Mouse (Mus musculus): ENCODE measurements around the gene Cnbd2.

DNA sequence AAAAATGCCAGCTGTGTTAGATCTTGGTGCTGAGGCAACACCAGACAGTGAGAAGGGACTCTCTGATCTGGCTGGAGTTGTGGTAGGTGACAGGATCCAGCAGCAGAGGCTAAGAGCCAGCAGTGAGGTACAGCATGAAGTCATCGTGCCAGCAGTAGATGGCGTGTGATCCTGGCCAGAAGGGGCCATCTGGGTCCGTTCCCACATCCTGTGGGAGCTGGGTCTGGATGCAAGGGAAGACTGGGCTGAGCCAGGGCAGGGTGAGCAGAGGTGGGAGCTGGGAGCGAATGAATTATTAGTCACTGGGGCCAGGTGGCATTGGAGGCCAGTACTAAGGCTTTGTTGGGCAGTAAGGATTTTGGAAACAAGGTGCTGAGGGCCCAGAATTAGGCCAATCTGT is 30.9 kb upstream of the Cnbd2 start:
- TF ChIP-seq PAX5 (IDR thresholded peaks at IDR 0.05; ENCODE audit: low read length) (no peak), POLR2A (IDR thresholded peaks at IDR 0.05; ENCODE audit: low read depth, low read length) (no peak), ZNF384 (IDR thresholded peaks at IDR 0.05; ENCODE audit: low read depth, low read length) (no peak), POLR2AphosphoS2 (IDR thresholded peaks at IDR 0.05; ENCODE audit: low read depth, low read length) (no peak), ELF1 (IDR thresholded peaks at IDR 0.05; ENCODE audit: low read depth, low read length) (no peak), MAFK (IDR thresholded peaks at IDR 0.05; ENCODE audit: insufficient replicate concordance, low read length) (no peak), CTCF (conservative IDR thresholded peaks at IDR 0.05 in 1 of 2, IDR thresholded peaks at IDR 0.05 in 1 of 2; ENCODE audit: low read depth in 2 of 2, low read length in 2 of 2) (no peak), CHD2 (IDR thresholded peaks at IDR 0.05; ENCODE audit: low read length) (no peak), TCF12 (IDR thresholded peaks at IDR 0.05; ENCODE audit: low read depth, low read length) (no peak), MYC (IDR thresholded peaks at IDR 0.05; ENCODE audit: low read depth, low read length) (no peak), SIN3A (IDR thresholded peaks at IDR 0.05; ENCODE audit: low read length) (no peak), IRF4 (IDR thresholded peaks at IDR 0.05; ENCODE audit: low read depth, low read length) (no peak), E2F4 (IDR thresholded peaks at IDR 0.05; ENCODE audit: insufficient replicate concordance, low read depth, low read length) (no peak)
